Mouse (Mus musculus): ENCODE measurements around the gene Glul. TPM values are rescaled to one million over a fixed set of nuclear protein-coding genes. Genes with fewer than 3 reads are reported as not detected.

Glul gene
- polyA plus RNA-seq, 1 experiment from 2014 or later, result 143 TPM

DNA sequence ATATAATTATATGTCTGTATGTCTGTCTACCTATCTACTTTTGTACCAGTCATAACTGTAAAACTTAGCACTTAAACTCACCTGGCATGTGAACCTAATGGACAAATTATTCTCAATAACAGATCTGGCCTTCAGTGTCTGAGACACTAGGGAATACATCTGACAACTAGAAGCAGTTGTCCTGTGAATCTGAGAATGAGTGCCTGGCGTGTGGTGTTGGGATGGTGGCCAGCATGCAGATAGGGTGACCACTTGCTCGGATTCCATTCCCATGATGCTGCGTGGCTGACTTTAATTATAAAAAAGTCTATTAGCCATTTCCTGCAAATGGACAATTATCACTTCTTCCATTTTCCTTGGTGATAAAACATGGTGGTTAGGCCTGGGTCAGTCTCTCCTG lies 6.1 kb downstream of the Glul start:
- no peak overlapping the region for H3K4me3 ChIP-seq (ENCODE audit: low read depth, low read length)
- H3K36me3 ChIP-seq (ENCODE audit: control insufficient read depth, insufficient read depth), result peaks cover 67% of the 10 kb centered on the region
- no peak overlapping the region for H3K9ac ChIP-seq (ENCODE audit: low read depth, low read length)
- peaks cover 32% of the 10 kb centered on the region for H3K4me1 ChIP-seq (ENCODE audit: control insufficient read depth, low read depth, low read length)
- H3K9me3 ChIP-seq (replicated peaks; ENCODE audit: control insufficient read depth, low read length), result no peaks in the 10 kb centered on the region
- ATAC-seq (ENCODE audit: low read depth), result no peak
- H3K4me2 ChIP-seq (ENCODE audit: low read depth, low read length), result no peak overlapping the region
- no peak overlapping the region for H3K27ac ChIP-seq (ENCODE audit: low read length)
- 81% methylated on average over 3 of the region's 3 CpGs for WGBS (ENCODE audit: insufficient replicate concordance)
- H3K27me3 ChIP-seq (ENCODE audit: control insufficient read depth, insufficient read depth, low read depth, low read length), result no peaks in the 10 kb centered on the region

DNA sequence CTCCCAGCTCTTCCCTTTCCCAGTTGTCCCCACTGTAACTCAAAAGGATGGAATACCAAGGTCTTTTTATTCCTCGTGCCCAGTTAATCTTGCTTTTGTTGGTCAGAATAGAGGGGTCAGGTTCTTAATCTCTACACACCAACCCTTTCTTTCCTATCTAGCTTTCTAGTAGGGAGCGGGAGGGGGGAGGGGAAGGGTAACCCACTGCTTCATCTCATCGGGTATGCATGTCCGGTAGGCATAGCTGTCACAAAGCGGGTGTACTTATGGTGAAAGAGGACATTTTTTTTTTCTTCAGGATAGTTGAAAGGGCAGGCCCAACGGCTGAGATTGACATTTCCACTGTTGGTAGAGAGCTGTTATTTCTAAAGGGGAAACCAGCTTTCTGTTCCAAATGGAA lies 8.5 kb downstream of the Glul start:
- Histone ChIP-seq H3K9me3 (replicated peaks; ENCODE audit: control insufficient read depth, low read length) (no peaks in the 10 kb centered on the region), H3K27ac (ENCODE audit: low read length) (no peak overlapping the region), H3K4me1 (ENCODE audit: control insufficient read depth, low read depth, low read length) (peaks cover 21% of the 10 kb centered on the region), H3K4me3 (ENCODE audit: low read depth, low read length) (no peak overlapping the region), H3K27me3 (ENCODE audit: control insufficient read depth, insufficient read depth, low read depth, low read length) (no peaks in the 10 kb centered on the region), H3K9ac (ENCODE audit: low read depth, low read length) (no peak overlapping the region), H3K4me2 (ENCODE audit: low read depth, low read length) (no peak overlapping the region), H3K36me3 (ENCODE audit: control insufficient read depth, insufficient read depth) (peaks cover 60% of the 10 kb centered on the region)
- no peak for ATAC-seq (ENCODE audit: low read depth)
- 71% methylated on average over 6 of the region's 6 CpGs for WGBS (ENCODE audit: insufficient replicate concordance)

DNA sequence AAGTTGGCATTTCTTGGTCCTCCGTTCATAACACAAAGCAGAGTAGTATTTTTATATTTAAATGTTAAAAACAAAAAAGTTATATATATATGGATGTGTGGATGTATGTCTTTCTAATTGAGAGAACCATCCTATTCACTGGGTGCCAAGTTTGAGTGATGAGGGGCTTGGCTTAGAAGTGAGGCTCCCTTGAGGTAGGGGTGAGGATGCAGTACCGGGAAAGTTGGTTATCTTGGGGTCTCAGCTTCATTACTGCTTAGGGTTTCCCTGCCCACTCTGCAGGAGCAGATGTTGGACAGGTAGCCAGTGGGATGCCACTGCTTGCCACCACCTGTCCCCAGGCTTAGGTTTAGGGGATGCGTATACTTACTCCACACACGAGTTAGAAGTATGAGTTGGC lies 9.0 kb downstream of the Glul start:
- no peaks in the 10 kb centered on the region for H3K9me3 ChIP-seq (replicated peaks; ENCODE audit: control insufficient read depth, low read length)
- no peaks in the 10 kb centered on the region for H3K27me3 ChIP-seq (ENCODE audit: control insufficient read depth, insufficient read depth, low read depth, low read length)
- H3K27ac ChIP-seq (ENCODE audit: low read length), result no peak overlapping the region
- H3K4me2 ChIP-seq (ENCODE audit: low read depth, low read length), result no peak overlapping the region
- ATAC-seq (ENCODE audit: low read depth), result no peak
- H3K36me3 ChIP-seq (ENCODE audit: control insufficient read depth, insufficient read depth), result peaks cover 55% of the 10 kb centered on the region
- peaks cover 19% of the 10 kb centered on the region for H3K4me1 ChIP-seq (ENCODE audit: control insufficient read depth, low read depth, low read length)
- no peak overlapping the region for H3K9ac ChIP-seq (ENCODE audit: low read depth, low read length)
- 82% methylated on average over 4 of the region's 4 CpGs for WGBS (ENCODE audit: insufficient replicate concordance)
- no peak overlapping the region for H3K4me3 ChIP-seq (ENCODE audit: low read depth, low read length)

DNA sequence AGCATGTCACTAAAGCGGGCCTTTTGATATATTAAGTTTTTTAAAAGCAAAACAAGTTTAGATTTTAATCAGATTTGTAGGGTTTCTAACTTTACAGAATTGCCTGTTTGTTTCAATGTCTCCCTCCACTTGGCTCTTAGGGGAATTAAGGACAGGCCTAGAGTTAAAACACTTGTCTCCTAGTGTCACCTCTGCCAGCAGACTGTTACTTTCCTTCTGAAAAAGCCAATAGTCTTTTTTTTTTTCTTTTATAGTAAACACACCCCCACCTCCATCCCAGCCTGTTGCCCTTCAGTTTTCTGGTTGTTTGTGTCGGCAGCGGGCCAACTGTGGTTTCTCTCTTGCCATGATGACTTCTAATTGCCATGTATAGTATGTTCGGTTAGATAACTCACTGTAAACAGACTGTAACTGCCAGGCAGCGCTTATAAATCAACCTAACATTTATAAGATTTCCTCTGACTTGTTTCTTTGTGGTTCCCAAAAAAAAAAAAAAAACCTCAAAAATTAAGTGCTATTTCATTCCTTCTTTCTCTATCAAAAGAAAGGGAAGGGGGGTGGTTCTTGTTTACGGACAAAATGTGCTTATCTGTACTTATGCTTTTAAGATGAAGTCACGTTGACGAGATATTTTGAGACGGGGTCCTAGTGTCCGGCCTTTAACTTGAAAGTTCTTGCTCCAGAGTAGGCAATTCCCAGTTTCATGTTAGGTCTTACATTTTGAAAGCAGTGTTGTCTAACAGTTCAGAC lies 9.6 kb downstream of the Glul start:
- Histone ChIP-seq H3K4me1 (ENCODE audit: control insufficient read depth, low read depth, low read length) (peaks cover 19% of the 10 kb centered on the region), H3K9ac (ENCODE audit: low read depth, low read length) (no peak overlapping the region), H3K36me3 (ENCODE audit: control insufficient read depth, insufficient read depth) (peaks cover 48% of the 10 kb centered on the region), H3K4me3 (ENCODE audit: low read depth, low read length) (no peak overlapping the region), H3K4me2 (ENCODE audit: low read depth, low read length) (no peak overlapping the region), H3K27ac (ENCODE audit: low read length) (peak overlapping the region; percentile 37), H3K27me3 (ENCODE audit: control insufficient read depth, insufficient read depth, low read depth, low read length) (no peaks in the 10 kb centered on the region), H3K9me3 (replicated peaks; ENCODE audit: control insufficient read depth, low read length) (no peaks in the 10 kb centered on the region)
- 45% methylated on average over 10 of the region's 10 CpGs for WGBS (ENCODE audit: insufficient replicate concordance)
- 0 out of 2 replicates have a peak, but pooled peaks have one; percentile 4 for ATAC-seq (ENCODE audit: low read depth)

DNA sequence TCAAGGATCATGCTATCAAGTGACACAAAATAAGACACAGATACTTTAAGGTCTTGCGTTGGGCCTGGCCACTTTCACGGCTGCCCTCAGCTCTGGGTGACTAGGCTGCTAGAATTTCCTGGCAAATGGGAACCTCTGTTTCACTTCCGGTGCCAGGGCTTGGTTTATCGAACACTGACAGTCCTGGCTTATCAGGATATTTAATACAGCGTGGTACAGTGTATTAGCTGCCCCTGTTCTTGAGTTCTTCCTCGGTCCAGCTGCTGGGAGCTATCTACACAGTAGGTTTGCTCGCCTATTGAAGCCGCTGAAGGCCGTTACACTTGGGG lies 10.2 kb downstream of the Glul start:
- Histone ChIP-seq H3K27me3 (ENCODE audit: control insufficient read depth, insufficient read depth, low read depth, low read length) (no peaks in the 10 kb centered on the region), H3K4me2 (ENCODE audit: low read depth, low read length) (no peak overlapping the region), H3K36me3 (ENCODE audit: control insufficient read depth, insufficient read depth) (peaks cover 43% of the 10 kb centered on the region), H3K9ac (ENCODE audit: low read depth, low read length) (no peak overlapping the region), H3K4me1 (ENCODE audit: control insufficient read depth, low read depth, low read length) (peaks cover 19% of the 10 kb centered on the region), H3K27ac (ENCODE audit: low read length) (peak overlapping the region; percentile 37), H3K4me3 (ENCODE audit: low read depth, low read length) (no peak overlapping the region), H3K9me3 (replicated peaks; ENCODE audit: control insufficient read depth, low read length) (no peaks in the 10 kb centered on the region)
- ATAC-seq (ENCODE audit: low read depth), result peak; percentile 79
- 56% methylated on average over 9 of the region's 9 CpGs for WGBS (ENCODE audit: insufficient replicate concordance)

DNA sequence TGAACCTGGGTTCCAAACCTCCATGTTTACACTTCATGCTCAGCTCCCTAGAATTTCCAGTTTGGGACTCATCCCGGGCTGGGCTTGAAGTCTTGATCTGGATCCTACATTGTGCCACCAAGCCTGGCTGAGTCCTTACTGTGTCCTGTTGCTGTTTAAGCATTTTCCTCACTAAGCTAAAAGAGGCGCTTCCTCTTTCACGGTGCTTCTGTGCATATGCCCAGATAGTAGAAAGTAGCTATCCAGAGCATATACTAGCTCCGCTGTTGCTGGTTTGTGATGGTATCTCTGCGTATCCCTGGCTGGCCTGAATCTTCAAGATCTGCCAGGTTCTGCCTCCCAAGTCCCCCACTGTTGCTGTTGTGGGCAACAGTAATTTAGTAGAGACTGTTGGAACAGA lies 10.7 kb downstream of the Glul start:
- no peak overlapping the region for H3K4me3 ChIP-seq (ENCODE audit: low read depth, low read length)
- H3K4me2 ChIP-seq (ENCODE audit: low read depth, low read length), result no peak overlapping the region
- H3K9me3 ChIP-seq (replicated peaks; ENCODE audit: control insufficient read depth, low read length), result no peaks in the 10 kb centered on the region
- WGBS (ENCODE audit: insufficient replicate concordance), result 58% methylated on average over 5 of the region's 5 CpGs
- ATAC-seq (ENCODE audit: low read depth), result no peak
- peaks cover 38% of the 10 kb centered on the region for H3K36me3 ChIP-seq (ENCODE audit: control insufficient read depth, insufficient read depth)
- peaks cover 19% of the 10 kb centered on the region for H3K4me1 ChIP-seq (ENCODE audit: control insufficient read depth, low read depth, low read length)
- H3K9ac ChIP-seq (ENCODE audit: low read depth, low read length), result no peak overlapping the region
- peak overlapping the region; percentile 10; the same call in 1 of the 2 replicates for H3K27ac ChIP-seq (ENCODE audit: low read length)
- H3K27me3 ChIP-seq (ENCODE audit: control insufficient read depth, insufficient read depth, low read depth, low read length), result no peaks in the 10 kb centered on the region

DNA sequence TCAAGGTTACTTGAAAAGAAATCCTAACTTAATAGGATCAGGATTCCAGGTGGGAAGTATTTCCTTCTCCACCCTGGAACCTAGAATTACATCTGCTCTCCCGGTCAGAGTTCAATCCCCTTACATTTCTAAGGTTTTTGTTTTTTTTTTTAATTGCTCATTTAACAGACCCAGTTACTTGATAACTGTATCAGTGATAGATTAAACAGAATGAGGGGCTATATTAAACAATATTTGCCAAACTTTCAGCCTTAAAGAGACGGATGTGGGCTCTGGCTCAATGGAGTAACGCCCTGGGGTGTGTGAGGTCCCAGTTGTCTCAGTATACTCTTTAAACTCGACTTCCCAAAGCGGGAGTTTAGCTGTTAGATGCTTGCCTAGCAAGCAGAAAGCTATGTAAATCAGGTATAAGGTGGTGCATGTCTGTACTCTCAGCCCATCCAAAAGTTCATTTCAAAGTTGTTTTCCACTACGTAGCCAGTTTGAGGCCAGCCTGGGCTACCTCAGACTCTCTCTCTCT lies 11.6 kb downstream of the Glul start:
- no peaks in the 10 kb centered on the region for H3K9me3 ChIP-seq (replicated peaks; ENCODE audit: control insufficient read depth, low read length)
- no peak overlapping the region for H3K4me3 ChIP-seq (ENCODE audit: low read depth, low read length)
- H3K4me1 ChIP-seq (ENCODE audit: control insufficient read depth, low read depth, low read length), result peaks cover 19% of the 10 kb centered on the region
- whole genome bisulfite sequencing (ENCODE audit: insufficient replicate concordance), result 76% methylated on average over 6 of the region's 6 CpGs
- peaks cover 31% of the 10 kb centered on the region for H3K36me3 ChIP-seq (ENCODE audit: control insufficient read depth, insufficient read depth)
- H3K9ac ChIP-seq (ENCODE audit: low read depth, low read length), result no peak overlapping the region
- no peak overlapping the region for H3K27ac ChIP-seq (ENCODE audit: low read length)
- ATAC-seq (ENCODE audit: low read depth), result no peak
- no peak overlapping the region for H3K4me2 ChIP-seq (ENCODE audit: low read depth, low read length)
- no peaks in the 10 kb centered on the region for H3K27me3 ChIP-seq (ENCODE audit: control insufficient read depth, insufficient read depth, low read depth, low read length)

DNA sequence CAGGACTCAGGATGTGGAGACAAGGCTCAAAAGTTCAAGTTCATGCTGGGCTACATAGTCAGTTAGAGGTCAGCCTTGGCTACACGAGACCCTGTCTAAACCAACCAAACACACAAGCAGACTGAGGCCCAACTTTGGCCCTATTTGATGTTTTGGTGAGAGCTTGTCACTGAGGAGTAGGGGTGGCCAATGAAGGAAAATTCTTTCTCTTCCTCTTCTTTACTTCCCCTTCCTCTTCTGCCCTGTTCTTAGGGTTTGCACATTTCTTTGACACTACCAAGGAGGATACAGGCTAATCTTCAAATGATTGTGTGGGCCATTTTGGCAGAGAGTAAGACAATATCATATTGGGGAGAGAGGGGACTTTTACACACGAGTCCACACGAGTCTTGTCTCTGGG lies 14.1 kb downstream of the Glul start:
- WGBS (ENCODE audit: insufficient replicate concordance), result 62% methylated on average over 3 of the region's 3 CpGs
- H3K36me3 ChIP-seq (ENCODE audit: control insufficient read depth, insufficient read depth), result peaks cover 8% of the 10 kb centered on the region
- no peak for ATAC-seq (ENCODE audit: low read depth)

DNA sequence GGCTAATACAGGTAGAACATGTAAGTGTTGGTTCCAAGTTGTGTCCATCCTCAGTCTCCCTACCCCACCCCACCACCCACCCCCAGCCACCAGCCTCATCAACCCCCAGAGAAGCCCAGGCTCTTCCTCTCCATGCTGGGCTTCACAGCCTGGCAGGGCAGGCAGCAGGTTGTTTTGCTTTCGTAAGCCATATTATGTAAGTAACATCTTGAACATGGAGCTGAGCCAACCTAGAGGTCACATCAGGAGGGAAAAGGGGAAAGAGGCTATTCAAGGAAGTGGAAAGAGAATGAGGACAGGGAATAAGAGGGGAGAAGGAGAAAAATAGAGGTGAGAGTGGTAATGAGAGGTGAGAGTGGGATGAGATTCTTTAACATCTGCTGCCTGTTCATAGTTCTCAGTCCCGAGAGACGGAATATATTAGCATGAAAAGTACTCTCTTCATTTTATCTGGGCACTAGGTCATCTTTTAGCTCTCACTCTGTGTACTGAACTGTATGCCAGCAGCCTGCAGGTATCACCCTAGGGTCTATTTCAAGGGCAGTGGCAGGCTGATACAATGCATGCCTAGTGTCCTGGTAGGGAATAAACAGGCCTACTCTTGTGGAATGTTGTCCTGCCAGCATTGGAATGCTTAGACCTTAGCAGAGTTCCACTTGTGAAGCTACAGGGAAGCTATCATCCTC lies 18.9 kb downstream of the Glul start:
- Histone ChIP-seq H3K9ac (ENCODE audit: low read depth, low read length) (no peak overlapping the region), H3K9me3 (replicated peaks; ENCODE audit: control insufficient read depth, low read length) (no peaks in the 10 kb centered on the region), H3K4me1 (ENCODE audit: control insufficient read depth, low read depth, low read length) (no peaks in the 10 kb centered on the region), H3K4me3 (ENCODE audit: low read depth, low read length) (no peak overlapping the region), H3K4me2 (ENCODE audit: low read depth, low read length) (no peak overlapping the region), H3K36me3 (ENCODE audit: control insufficient read depth, insufficient read depth) (no peaks in the 10 kb centered on the region), H3K27me3 (ENCODE audit: control insufficient read depth, insufficient read depth, low read depth, low read length) (no peaks in the 10 kb centered on the region), H3K27ac (ENCODE audit: low read length) (no peak overlapping the region)
- no peak for ATAC-seq (ENCODE audit: low read depth)
- 66% methylated on average over 3 of the region's 3 CpGs for WGBS (ENCODE audit: insufficient replicate concordance)

More for the DNA sequence above, 14.1 kb downstream of the Glul start:
- Histone ChIP-seq H3K9me3 (replicated peaks; ENCODE audit: control insufficient read depth, low read length) (no peaks in the 10 kb centered on the region), H3K27ac (ENCODE audit: low read length) (no peak overlapping the region), H3K9ac (ENCODE audit: low read depth, low read length) (no peak overlapping the region), H3K4me1 (ENCODE audit: control insufficient read depth, low read depth, low read length) (peaks cover 16% of the 10 kb centered on the region), H3K4me3 (ENCODE audit: low read depth, low read length) (no peak overlapping the region), H3K4me2 (ENCODE audit: low read depth, low read length) (no peak overlapping the region), H3K27me3 (ENCODE audit: control insufficient read depth, insufficient read depth, low read depth, low read length) (no peaks in the 10 kb centered on the region)

All from liver, embryonic 16.5 days (tissue).